Mouse (Mus musculus): ENCODE measurements around the gene Dusp3. TPM values are rescaled to one million over a fixed set of nuclear protein-coding genes. Genes with fewer than 3 reads are reported as not detected.

Dusp3 gene
- polyA plus RNA-seq, 1 experiment, result 34.8 TPM

GRCm38 (mm10) chr11:101972097-101972496 is 14.7 kb downstream of the Dusp3 start:
- TF ChIP-seq CTCF (IDR thresholded peaks at IDR 0.05; ENCODE audit: borderline replicate concordance, insufficient read depth, low read length), result no peak
- TF ChIP-seq POLR2A (IDR thresholded peaks at IDR 0.05; ENCODE audit: low read depth, low read length), result no peak
- H3K27ac ChIP-seq (ENCODE audit: insufficient read depth, low read length), result no peak overlapping the region
- H3K4me1 ChIP-seq (ENCODE audit: control insufficient read depth, insufficient read depth, low read length), result no peaks in the 10 kb centered on the region
- no peak overlapping the region for H3K4me3 ChIP-seq (ENCODE audit: insufficient read depth, low read length)

GRCm38 (mm10) chr11:101971410-101971809 is 15.4 kb downstream of the Dusp3 start:
- Histone ChIP-seq H3K4me1 (ENCODE audit: control insufficient read depth, insufficient read depth, low read length) (no peaks in the 10 kb centered on the region), H3K4me3 (ENCODE audit: insufficient read depth, low read length) (no peak overlapping the region), H3K27ac (ENCODE audit: insufficient read depth, low read length) (no peak overlapping the region)
- TF ChIP-seq CTCF (IDR thresholded peaks at IDR 0.05; ENCODE audit: borderline replicate concordance, insufficient read depth, low read length) (peak; percentile 23; the same call in 1 of the 2 replicates), POLR2A (IDR thresholded peaks at IDR 0.05; ENCODE audit: low read depth, low read length) (no peak)

- H3K4me1 ChIP-seq (ENCODE audit: control insufficient read depth, insufficient read depth, low read length), result no peaks in the 10 kb centered on the region
- no peak overlapping the region for H3K4me3 ChIP-seq (ENCODE audit: insufficient read depth, low read length)
- H3K27ac ChIP-seq (ENCODE audit: insufficient read depth, low read length), result no peak overlapping the region
- no peak for TF ChIP-seq CTCF (IDR thresholded peaks at IDR 0.05; ENCODE audit: borderline replicate concordance, insufficient read depth, low read length)
These were observed 17.0 kb downstream of the Dusp3 start for GRCm38 (mm10) chr11:101969835-101970234.

- Histone ChIP-seq H3K27ac (ENCODE audit: insufficient read depth, low read length) (no peak overlapping the region), H3K4me3 (ENCODE audit: insufficient read depth, low read length) (no peak overlapping the region), H3K4me1 (ENCODE audit: control insufficient read depth, insufficient read depth, low read length) (no peaks in the 10 kb centered on the region)
- TF ChIP-seq CTCF (IDR thresholded peaks at IDR 0.05; ENCODE audit: borderline replicate concordance, insufficient read depth, low read length) (peak; percentile 97), POLR2A (IDR thresholded peaks at IDR 0.05; ENCODE audit: low read depth, low read length) (no peak)
These were observed 18.0 kb downstream of the Dusp3 start for GRCm38 (mm10) chr11:101968791-101969190.

GRCm38 (mm10) chr11:101968311-101968710 is 18.5 kb downstream of the Dusp3 start:
- Histone ChIP-seq H3K4me1 (ENCODE audit: control insufficient read depth, insufficient read depth, low read length) (no peaks in the 10 kb centered on the region; the same call in 1 of the 2 replicates), H3K4me3 (ENCODE audit: insufficient read depth, low read length) (no peak overlapping the region), H3K27ac (ENCODE audit: insufficient read depth, low read length) (no peak overlapping the region)
- TF ChIP-seq POLR2A (IDR thresholded peaks at IDR 0.05; ENCODE audit: low read depth, low read length) (no peak), CTCF (IDR thresholded peaks at IDR 0.05; ENCODE audit: borderline replicate concordance, insufficient read depth, low read length) (no peak)

- no peak within 1 kb of the TSS for H3K4me3 ChIP-seq (ENCODE audit: insufficient read depth, low read length)
- no peak for TF ChIP-seq POLR2A (IDR thresholded peaks at IDR 0.05; ENCODE audit: low read depth, low read length)
- no peak for TF ChIP-seq CTCF (IDR thresholded peaks at IDR 0.05; ENCODE audit: borderline replicate concordance, insufficient read depth, low read length)
- peaks cover 2% of the 10 kb centered on the region; the same call in 1 of the 2 replicates for H3K4me1 ChIP-seq (ENCODE audit: control insufficient read depth, insufficient read depth, low read length)
- H3K27ac ChIP-seq (ENCODE audit: insufficient read depth, low read length), result no peak within 1 kb of the TSS
These were observed 19.7 kb downstream of the Dusp3 start, which contains the start of gene Sost for GRCm38 (mm10) chr11:101966965-101967614. Gene Sost (minus strand): TSS chr11:101967015.

- TF ChIP-seq POLR2A (IDR thresholded peaks at IDR 0.05; ENCODE audit: low read depth, low read length) (no peak), CTCF (IDR thresholded peaks at IDR 0.05; ENCODE audit: borderline replicate concordance, insufficient read depth, low read length) (no peak)
- Histone ChIP-seq H3K27ac (ENCODE audit: insufficient read depth, low read length) (no peak overlapping the region), H3K4me1 (ENCODE audit: control insufficient read depth, insufficient read depth, low read length) (peaks cover 2% of the 10 kb centered on the region; the same call in 1 of the 2 replicates), H3K4me3 (ENCODE audit: insufficient read depth, low read length) (no peak overlapping the region)
These were observed 21.3 kb downstream of the Dusp3 start for GRCm38 (mm10) chr11:101965553-101965952.

- no peak overlapping the region for H3K4me3 ChIP-seq (ENCODE audit: insufficient read depth, low read length)
- H3K4me1 ChIP-seq (ENCODE audit: control insufficient read depth, insufficient read depth, low read length), result peaks cover 2% of the 10 kb centered on the region; the same call in 1 of the 2 replicates
- TF ChIP-seq CTCF (IDR thresholded peaks at IDR 0.05; ENCODE audit: borderline replicate concordance, insufficient read depth, low read length), result no peak
- no peak for TF ChIP-seq POLR2A (IDR thresholded peaks at IDR 0.05; ENCODE audit: low read depth, low read length)
These were observed 22.2 kb downstream of the Dusp3 start for GRCm38 (mm10) chr11:101964647-101965046.

GRCm38 (mm10) chr11:101963473-101964291 is 23.1 kb downstream of the Dusp3 start:
- Histone ChIP-seq H3K4me1 (ENCODE audit: control insufficient read depth, insufficient read depth, low read length) (peaks cover 2% of the 10 kb centered on the region; the same call in 1 of the 2 replicates), H3K4me3 (ENCODE audit: insufficient read depth, low read length) (peak overlapping the region; percentile 27), H3K27ac (ENCODE audit: insufficient read depth, low read length) (no peak overlapping the region)
- TF ChIP-seq CTCF (IDR thresholded peaks at IDR 0.05; ENCODE audit: borderline replicate concordance, insufficient read depth, low read length), result no peak
- no peak for TF ChIP-seq POLR2A (IDR thresholded peaks at IDR 0.05; ENCODE audit: low read depth, low read length)

More at GRCm38 (mm10) chr11:101964647-101965046, 22.2 kb downstream of the Dusp3 start:
- H3K27ac ChIP-seq (ENCODE audit: insufficient read depth, low read length), result no peak overlapping the region

GRCm38 (mm10) chr11:101963043-101963442 is 23.8 kb downstream of the Dusp3 start:
- Histone ChIP-seq H3K4me1 (ENCODE audit: control insufficient read depth, insufficient read depth, low read length) (peaks cover 2% of the 10 kb centered on the region; the same call in 1 of the 2 replicates), H3K27ac (ENCODE audit: insufficient read depth, low read length) (no peak overlapping the region), H3K4me3 (ENCODE audit: insufficient read depth, low read length) (no peak overlapping the region)
- no peak for TF ChIP-seq CTCF (IDR thresholded peaks at IDR 0.05; ENCODE audit: borderline replicate concordance, insufficient read depth, low read length)
